Mouse (Mus musculus): Measurements from ENCODE around the gene Eif4g2.

DNA sequence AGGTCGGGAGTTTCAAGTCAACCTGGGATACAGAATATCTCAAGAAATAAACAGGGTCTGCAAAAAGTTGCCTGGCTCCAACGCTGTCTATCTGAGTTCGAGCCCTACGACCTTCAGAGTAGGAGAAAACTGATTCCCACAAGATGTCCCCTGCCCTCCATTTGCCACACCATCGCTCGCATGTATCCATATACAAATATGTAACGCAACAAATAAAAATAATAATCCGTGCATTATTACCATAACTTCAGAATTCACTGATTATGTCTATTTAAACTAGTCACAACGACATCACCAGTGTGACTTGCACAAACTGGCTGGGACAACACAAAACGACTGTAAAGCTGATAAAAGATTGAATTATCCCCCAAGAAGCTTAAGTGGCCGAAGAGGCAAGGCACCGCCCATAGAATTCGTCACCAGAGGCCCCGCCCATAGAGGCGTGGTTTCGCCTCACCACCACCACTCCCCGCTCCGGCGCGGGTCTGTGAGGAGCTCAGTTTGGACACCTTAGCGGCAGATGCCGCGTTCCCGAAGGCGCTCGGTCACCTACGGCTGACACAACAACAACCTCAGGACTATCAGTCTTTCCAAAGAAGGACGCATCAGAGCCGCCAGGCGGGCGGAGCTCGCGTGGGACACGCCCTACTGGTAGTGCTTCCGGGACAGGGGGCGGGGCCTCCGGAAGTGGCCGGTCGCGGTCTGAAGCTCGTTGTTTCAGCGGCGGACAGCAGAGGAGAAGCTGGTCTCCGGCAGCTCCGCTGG lies 54.4 kb downstream of the Eif4g2 start, which contains the start of gene Ctr9:
- TF ChIP-seq POLR2A (IDR thresholded peaks at IDR 0.05; ENCODE audit: borderline replicate concordance, extremely low read depth, insufficient read depth, insufficient read length, poor library complexity, severe bottlenecking) (peak; percentile 87; the same call in 1 of the 2 replicates), CTCF (IDR thresholded peaks at IDR 0.05; ENCODE audit: borderline replicate concordance, extremely low read depth, insufficient read depth, insufficient read length) (no peak)
